Mouse (Mus musculus): ENCODE data around the gene Sypl. TPM values are rescaled to one million over a fixed set of nuclear protein-coding genes. Genes with fewer than 3 reads are reported as not detected.

The Sypl gene
- polyA plus RNA-seq, 1 experiment from 2014 or later: 79.3 TPM

GRCm38 (mm10) chr12:32972287-32972686 is 18.6 kb downstream of the Sypl start:
- no peak for DNase-seq (ENCODE audit: low spot score)
- H3K9ac ChIP-seq (replicated peaks; ENCODE audit: low read length): no peak overlapping the region
- ATAC-seq (replicated peaks; ENCODE audit: insufficient number of reproducible peaks, low FRiP score, low TSS enrichment, low read depth): no peak
- H3K9me3 ChIP-seq (replicated peaks; ENCODE audit: control insufficient read depth, low read length): no peaks in the 10 kb centered on the region
- no peaks in the 10 kb centered on the region for H3K27me3 ChIP-seq (ENCODE audit: control insufficient read depth, insufficient read depth, low read length)
- no peaks in the 10 kb centered on the region for H3K36me3 ChIP-seq (replicated peaks; ENCODE audit: control insufficient read depth, insufficient read depth, low read depth, low read length)
- no peak overlapping the region for H3K27ac ChIP-seq (replicated peaks; ENCODE audit: low read depth, low read length)
- H3K4me3 ChIP-seq (ENCODE audit: low read depth, low read length): no peak overlapping the region
- 89% methylated on average over 1 of the region's 1 CpGs for WGBS
- no peak overlapping the region for H3K4me2 ChIP-seq (ENCODE audit: low read depth, low read length)
- no peaks in the 10 kb centered on the region for H3K4me1 ChIP-seq (ENCODE audit: control insufficient read depth, insufficient read depth, low read length)

DNA sequence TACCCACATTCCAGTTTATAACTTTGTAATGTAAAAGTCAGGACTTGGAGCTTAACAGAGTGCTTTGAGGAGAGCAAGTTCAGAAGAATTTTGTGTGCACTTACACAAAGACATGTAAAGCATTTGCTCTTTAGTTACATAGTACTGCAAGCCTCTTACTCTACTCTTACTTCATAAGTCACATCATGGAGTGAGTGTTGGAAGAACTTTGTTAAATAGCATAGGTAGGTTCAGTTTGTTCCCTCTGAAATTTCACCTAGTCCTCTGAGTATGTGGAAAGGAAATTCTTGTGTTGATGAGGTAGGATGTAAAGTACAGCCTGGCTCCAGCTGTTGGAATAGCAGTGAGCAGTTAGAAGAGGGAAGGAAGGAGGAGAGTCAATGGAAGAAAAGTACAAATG is 21.2 kb downstream of the Sypl start:
- H3K27me3 ChIP-seq (ENCODE audit: control insufficient read depth, insufficient read depth, low read length): no peaks in the 10 kb centered on the region
- no peaks in the 10 kb centered on the region for H3K36me3 ChIP-seq (replicated peaks; ENCODE audit: control insufficient read depth, insufficient read depth, low read depth, low read length)
- H3K9ac ChIP-seq (replicated peaks; ENCODE audit: low read length): no peak overlapping the region
- no peak overlapping the region for H3K4me3 ChIP-seq (ENCODE audit: low read depth, low read length)
- DNase-seq (ENCODE audit: low spot score): no peak
- H3K4me1 ChIP-seq (ENCODE audit: control insufficient read depth, insufficient read depth, low read length): no peaks in the 10 kb centered on the region
- H3K4me2 ChIP-seq (ENCODE audit: low read depth, low read length): no peak overlapping the region
- H3K9me3 ChIP-seq (replicated peaks; ENCODE audit: control insufficient read depth, low read length): no peaks in the 10 kb centered on the region
- ATAC-seq (replicated peaks; ENCODE audit: insufficient number of reproducible peaks, low FRiP score, low TSS enrichment, low read depth): no peak
- H3K27ac ChIP-seq (replicated peaks; ENCODE audit: low read depth, low read length): no peak overlapping the region

GRCm38 (mm10) chr12:32975501-32975900 is 21.8 kb downstream of the Sypl start:
- no peaks in the 10 kb centered on the region for H3K4me1 ChIP-seq (ENCODE audit: control insufficient read depth, insufficient read depth, low read length)
- H3K27ac ChIP-seq (replicated peaks; ENCODE audit: low read depth, low read length): no peak overlapping the region
- H3K9ac ChIP-seq (replicated peaks; ENCODE audit: low read length): no peak overlapping the region
- H3K9me3 ChIP-seq (replicated peaks; ENCODE audit: control insufficient read depth, low read length): no peaks in the 10 kb centered on the region
- ATAC-seq (replicated peaks; ENCODE audit: insufficient number of reproducible peaks, low FRiP score, low TSS enrichment, low read depth) (no peak), DNase-seq (ENCODE audit: low spot score) (no peak)
- no peak overlapping the region for H3K4me2 ChIP-seq (ENCODE audit: low read depth, low read length)
- WGBS: 89% methylated on average over 3 of the region's 3 CpGs
- no peaks in the 10 kb centered on the region for H3K27me3 ChIP-seq (ENCODE audit: control insufficient read depth, insufficient read depth, low read length)
- no peak overlapping the region for H3K4me3 ChIP-seq (ENCODE audit: low read depth, low read length)
- H3K36me3 ChIP-seq (replicated peaks; ENCODE audit: control insufficient read depth, insufficient read depth, low read depth, low read length): no peaks in the 10 kb centered on the region

GRCm38 (mm10) chr12:32982631-32983030 is 28.9 kb downstream of the Sypl start:
- H3K9ac ChIP-seq (replicated peaks; ENCODE audit: low read length): no peak overlapping the region
- whole genome bisulfite sequencing: 100% methylated on average over 1 of the region's 1 CpGs
- H3K4me2 ChIP-seq (ENCODE audit: low read depth, low read length): no peak overlapping the region
- no peaks in the 10 kb centered on the region for H3K4me1 ChIP-seq (ENCODE audit: control insufficient read depth, insufficient read depth, low read length)
- H3K4me3 ChIP-seq (ENCODE audit: low read depth, low read length): no peak overlapping the region
- ATAC-seq (replicated peaks; ENCODE audit: insufficient number of reproducible peaks, low FRiP score, low TSS enrichment, low read depth): no peak
- H3K27ac ChIP-seq (replicated peaks; ENCODE audit: low read depth, low read length): no peak overlapping the region
- no peaks in the 10 kb centered on the region for H3K36me3 ChIP-seq (replicated peaks; ENCODE audit: control insufficient read depth, insufficient read depth, low read depth, low read length)
- H3K9me3 ChIP-seq (replicated peaks; ENCODE audit: control insufficient read depth, low read length): no peaks in the 10 kb centered on the region
- no peak for DNase-seq (ENCODE audit: low spot score)
- H3K27me3 ChIP-seq (ENCODE audit: control insufficient read depth, insufficient read depth, low read length): no peaks in the 10 kb centered on the region

GRCm38 (mm10) chr12:32983081-32983480 is 29.4 kb downstream of the Sypl start:
- Histone ChIP-seq H3K9ac (replicated peaks; ENCODE audit: low read length) (no peak overlapping the region), H3K36me3 (replicated peaks; ENCODE audit: control insufficient read depth, insufficient read depth, low read depth, low read length) (no peaks in the 10 kb centered on the region), H3K4me1 (ENCODE audit: control insufficient read depth, insufficient read depth, low read length) (no peaks in the 10 kb centered on the region), H3K9me3 (replicated peaks; ENCODE audit: control insufficient read depth, low read length) (no peaks in the 10 kb centered on the region), H3K4me2 (ENCODE audit: low read depth, low read length) (no peak overlapping the region), H3K4me3 (ENCODE audit: low read depth, low read length) (no peak overlapping the region), H3K27ac (replicated peaks; ENCODE audit: low read depth, low read length) (no peak overlapping the region), H3K27me3 (ENCODE audit: control insufficient read depth, insufficient read depth, low read length) (no peaks in the 10 kb centered on the region)
- ATAC-seq (replicated peaks; ENCODE audit: insufficient number of reproducible peaks, low FRiP score, low TSS enrichment, low read depth) (no peak), DNase-seq (ENCODE audit: low spot score) (no peak)
- WGBS: 96% methylated on average over 1 of the region's 1 CpGs

- Histone ChIP-seq H3K27me3 (ENCODE audit: control insufficient read depth, insufficient read depth, low read length) (no peaks in the 10 kb centered on the region), H3K4me2 (ENCODE audit: low read depth, low read length) (no peak overlapping the region), H3K4me1 (ENCODE audit: control insufficient read depth, insufficient read depth, low read length) (no peaks in the 10 kb centered on the region), H3K36me3 (replicated peaks; ENCODE audit: control insufficient read depth, insufficient read depth, low read depth, low read length) (no peaks in the 10 kb centered on the region), H3K9me3 (replicated peaks; ENCODE audit: control insufficient read depth, low read length) (no peaks in the 10 kb centered on the region), H3K4me3 (ENCODE audit: low read depth, low read length) (no peak overlapping the region), H3K27ac (replicated peaks; ENCODE audit: low read depth, low read length) (no peak overlapping the region), H3K9ac (replicated peaks; ENCODE audit: low read length) (no peak overlapping the region)
- ATAC-seq (replicated peaks; ENCODE audit: insufficient number of reproducible peaks, low FRiP score, low TSS enrichment, low read depth): no peak
- 73% methylated on average over 1 of the region's 1 CpGs for WGBS
- DNase-seq (ENCODE audit: low spot score): no peak
Observed at GRCm38 (mm10) chr12:32986284-32986683, 32.6 kb downstream of the Sypl start.

DNA sequence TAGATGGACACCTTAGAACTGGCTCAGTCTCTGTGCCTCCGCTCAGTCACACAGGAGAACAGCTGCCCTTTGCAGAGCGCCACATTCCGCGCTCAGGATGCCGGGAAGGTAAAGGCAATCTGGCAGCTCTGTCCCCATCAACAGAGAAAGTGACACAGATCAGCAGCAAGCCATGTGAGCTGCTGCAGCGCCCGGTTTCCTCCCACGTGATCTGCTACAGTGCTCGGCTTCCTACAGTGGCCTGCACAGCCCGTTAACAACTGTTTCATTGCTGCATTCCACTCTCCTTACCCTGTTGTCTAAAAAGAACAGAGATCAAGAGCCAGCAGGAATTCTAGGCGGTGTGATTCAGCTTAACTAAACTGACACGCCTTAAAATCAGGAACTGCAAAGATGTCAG is 36.0 kb downstream of the Sypl start:
- 67% methylated on average over 12 of the region's 12 CpGs for WGBS

DNA sequence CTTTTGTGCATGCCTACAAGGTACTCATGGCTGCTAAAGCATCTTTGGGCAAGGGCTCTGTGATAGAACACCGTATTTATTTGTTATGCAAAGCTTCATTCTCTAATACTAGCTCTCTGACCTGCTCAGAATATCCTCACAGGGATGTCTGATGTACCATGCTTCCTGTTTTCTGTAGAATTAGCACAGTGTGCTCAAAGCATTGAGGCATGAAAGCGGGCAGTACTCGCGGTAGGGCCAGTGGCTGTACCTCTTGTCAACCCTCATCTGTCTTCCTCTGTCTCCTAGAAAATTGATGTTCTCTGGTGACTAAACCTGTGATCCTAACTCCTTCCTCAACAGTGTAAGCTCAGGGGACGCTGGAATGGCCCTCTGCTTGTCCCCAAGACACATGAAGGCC is 40.4 kb downstream of the Sypl start:
- H3K27ac ChIP-seq (replicated peaks; ENCODE audit: low read depth, low read length): no peak overlapping the region
- H3K9ac ChIP-seq (replicated peaks; ENCODE audit: low read length): no peak overlapping the region
- no peaks in the 10 kb centered on the region for H3K36me3 ChIP-seq (replicated peaks; ENCODE audit: control insufficient read depth, insufficient read depth, low read depth, low read length)
- H3K9me3 ChIP-seq (replicated peaks; ENCODE audit: control insufficient read depth, low read length): no peaks in the 10 kb centered on the region
- H3K27me3 ChIP-seq (ENCODE audit: control insufficient read depth, insufficient read depth, low read length): no peaks in the 10 kb centered on the region
- H3K4me1 ChIP-seq (ENCODE audit: control insufficient read depth, insufficient read depth, low read length): no peaks in the 10 kb centered on the region
- WGBS: 73% methylated on average over 5 of the region's 5 CpGs
- no peak overlapping the region for H3K4me2 ChIP-seq (ENCODE audit: low read depth, low read length)
- H3K4me3 ChIP-seq (ENCODE audit: low read depth, low read length): no peak overlapping the region
- ATAC-seq (replicated peaks; ENCODE audit: insufficient number of reproducible peaks, low FRiP score, low TSS enrichment, low read depth): no peak
- no peak for DNase-seq (ENCODE audit: low spot score)

More for the DNA sequence above, 36.0 kb downstream of the Sypl start:
- ATAC-seq (replicated peaks; ENCODE audit: insufficient number of reproducible peaks, low FRiP score, low TSS enrichment, low read depth) (no peak), DNase-seq (ENCODE audit: low spot score) (no peak)
- no peaks in the 10 kb centered on the region for H3K36me3 ChIP-seq (replicated peaks; ENCODE audit: control insufficient read depth, insufficient read depth, low read depth, low read length)
- no peak overlapping the region for H3K4me3 ChIP-seq (ENCODE audit: low read depth, low read length)
- H3K9me3 ChIP-seq (replicated peaks; ENCODE audit: control insufficient read depth, low read length): no peaks in the 10 kb centered on the region
- no peaks in the 10 kb centered on the region for H3K27me3 ChIP-seq (ENCODE audit: control insufficient read depth, insufficient read depth, low read length)
- no peak overlapping the region for H3K9ac ChIP-seq (replicated peaks; ENCODE audit: low read length)
- no peaks in the 10 kb centered on the region for H3K4me1 ChIP-seq (ENCODE audit: control insufficient read depth, insufficient read depth, low read length)
- H3K27ac ChIP-seq (replicated peaks; ENCODE audit: low read depth, low read length): no peak overlapping the region
- H3K4me2 ChIP-seq (ENCODE audit: low read depth, low read length): no peak overlapping the region
